Mouse (Mus musculus) ES-Bruce4 (cell line): ENCODE data around the gene 5430402E10Rik. TPM values are rescaled to one million over a fixed set of nuclear protein-coding genes. Genes with fewer than 3 reads are reported as not detected.
"Not testable (repeated sequence)": the region's sequence is repeated elsewhere in the genome, so short reads cannot be mapped to it uniquely, and the experiment has no call there.

ENCODE experiments used
- H3K27ac ChIP-seq: 2 replicates; pipeline ENCODE4 v1.5.1; 2012; ENCODE audit warnings: low read length, inconsistent platforms; ENCODE audit not compliant: insufficient read depth
- H3K27me3 ChIP-seq: 2 replicates; pipeline ENCODE4 v1.6.1; 2012; ENCODE audit warnings: mild to moderate bottlenecking, low read length, inconsistent platforms; ENCODE audit not compliant: control insufficient read depth, poor library complexity, insufficient read depth, severe bottlenecking
- H3K36me3 ChIP-seq: 2 replicates; pipeline ENCODE4 v1.6.1; 2012; ENCODE audit warnings: inconsistent platforms, mild to moderate bottlenecking, low read length, moderate library complexity; ENCODE audit not compliant: control insufficient read depth, poor library complexity, insufficient read depth, severe bottlenecking
- H3K4me1 ChIP-seq: one replicate; pipeline ENCODE4 v1.8.1; 2011; ENCODE audit warnings: low read length; ENCODE audit not compliant: control insufficient read depth, insufficient read depth
- H3K4me3 ChIP-seq: 2 replicates; pipeline ENCODE4 v1.5.1; 2011; ENCODE audit warnings: low read depth, mild to moderate bottlenecking, low read length
- H3K9ac ChIP-seq: 2 replicates; pipeline ENCODE4 v1.6.1; 2012; ENCODE audit warnings: low read depth, mild to moderate bottlenecking, inconsistent platforms; ENCODE audit not compliant: poor library complexity, severe bottlenecking
- H3K9me3 ChIP-seq: replicated peaks from 2 replicates; pipeline ENCODE4 v1.6.1; 2012; ENCODE audit warnings: mild to moderate bottlenecking, low read length, inconsistent platforms; ENCODE audit not compliant: control insufficient read depth, poor library complexity, insufficient read depth, severe bottlenecking
- polyA plus RNA-seq: library from polyadenylated mRNA; stranded (reverse); fragments of >200 nt; gene quantifications from 2 replicates; pipeline ENCODE4 v1.2.4, GENCODE M21; 2011; ENCODE audit warnings: low read depth; ENCODE audit not compliant: missing spikeins, insufficient read depth, insufficient read length

5430402E10Rik gene
- polyA plus RNA-seq: not detected in 2 replicates

DNA sequence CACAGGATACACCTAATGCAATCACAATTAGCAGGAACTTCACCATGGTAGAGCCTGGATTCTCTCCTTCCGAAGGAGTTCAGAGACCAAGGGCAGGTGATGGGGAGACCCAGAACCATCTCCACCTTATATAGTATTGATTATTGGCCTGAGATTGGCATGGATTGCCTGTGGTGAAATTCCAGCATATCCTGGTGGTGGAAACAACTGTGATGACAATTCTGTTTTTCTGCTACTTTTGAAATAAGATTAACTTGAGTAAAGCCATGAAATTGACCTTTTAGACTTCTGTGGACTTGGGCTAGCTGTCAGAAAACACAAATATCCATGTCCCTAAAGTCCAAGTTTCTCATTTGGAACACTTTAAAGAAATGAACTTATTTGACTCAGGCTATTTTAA, at the start of gene 5430402E10Rik:
Gene 5430402E10Rik (minus strand): TSS at position 101 of the 400 bp plus-strand sequence.
- not testable (repeated sequence) for H3K4me1 ChIP-seq, H3K27me3 ChIP-seq, H3K9ac ChIP-seq, H3K27ac ChIP-seq, H3K9me3 ChIP-seq, H3K4me3 ChIP-seq, H3K36me3 ChIP-seq

DNA sequence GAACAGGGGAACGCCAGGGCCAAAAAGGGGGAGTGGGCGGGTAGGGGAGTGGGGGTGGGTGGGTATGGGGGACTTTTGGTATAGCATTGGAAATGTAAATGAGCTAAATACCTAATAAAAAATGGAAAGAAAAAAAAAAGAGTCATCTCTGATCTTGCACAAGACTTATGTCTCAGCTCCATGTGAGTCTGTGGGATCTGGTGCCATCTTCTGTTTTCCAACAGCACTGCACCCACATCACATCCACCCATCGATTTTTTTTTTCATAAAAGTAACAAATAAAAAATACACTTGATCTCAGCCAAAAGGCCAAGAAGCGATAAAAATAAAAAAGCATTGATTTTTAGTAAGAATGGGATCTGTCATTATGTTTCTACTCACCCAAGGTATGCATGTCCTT, 44.8 kb downstream of the 5430402E10Rik start:
- H3K4me1 ChIP-seq, H3K36me3 ChIP-seq, H3K9ac ChIP-seq, H3K27ac ChIP-seq, H3K4me3 ChIP-seq, H3K27me3 ChIP-seq, H3K9me3 ChIP-seq: not testable (repeated sequence)

Other genes starting within 250 kb of the 5430402E10Rik start
- 20.6 and 21.5 TPM in 2 replicates for gene Prkx, start 128.8 kb downstream of the 5430402E10Rik start, polyA plus RNA-seq
- not detected in 2 replicates for gene Pbsn, start 71.4 kb downstream of the 5430402E10Rik start, polyA plus RNA-seq
- gene Gm14744, start 60.3 kb downstream of the 5430402E10Rik start, polyA plus RNA-seq: not detected in 2 replicates
- gene Obp1a, start 166.3 kb upstream of the 5430402E10Rik start, polyA plus RNA-seq: not detected in 2 replicates
- gene Gm5938, start 200.4 kb upstream of the 5430402E10Rik start, polyA plus RNA-seq: not detected in 2 replicates